In the genomic region with DNA sequence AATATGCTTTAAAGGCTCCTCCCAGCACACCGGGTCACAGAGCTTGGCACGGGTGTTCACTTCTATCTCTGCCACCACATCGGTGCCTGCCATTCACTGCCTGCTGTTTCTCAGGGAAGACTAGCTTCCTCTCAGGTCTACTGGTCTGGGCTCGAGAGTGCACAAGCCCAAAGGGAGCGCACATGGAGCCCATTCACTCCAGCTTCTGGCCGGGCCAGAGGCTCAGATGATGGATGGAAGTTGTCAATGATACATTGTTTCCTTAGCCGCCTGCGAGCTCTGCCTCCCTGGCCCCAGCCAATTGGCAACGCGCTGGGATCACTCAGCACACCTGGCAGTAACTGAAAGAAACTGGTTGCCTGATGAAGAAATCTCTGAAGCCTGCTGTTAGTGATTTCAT, we compare ENCODE assay signal across 15 mouse cellular contexts.
DNase-seq lines count a peak whose midpoint lies in the region; ATAC-seq and TF ChIP-seq lines count a peak whose summit lies in the region.
"Had no signal": no experiment of that assay in that cellular context is flagged by ENCODE, and none has a peak within 500 bp of the region (broad histone marks: within the 10 kb centered on the region; RNA-seq: fewer than 3 reads in every experiment).

No protein-coding gene starts in this region.

- H3K36me3 ChIP-seq in testis, adult 2 months (ENCODE audit: control insufficient read depth, insufficient read depth, low read length): no peaks in the 10 kb centered on the region
- no peaks in the 10 kb centered on the region for H3K36me3 ChIP-seq in limb, embryonic 11.5 days (ENCODE audit: control insufficient read depth, insufficient read depth, low read length)
- H3K36me3 ChIP-seq: liver, embryonic 12.5 days; midbrain, embryonic 15.5 days had no signal

- H3K9ac ChIP-seq in limb, embryonic 11.5 days (ENCODE audit: low read length): no peak overlapping the region
- H3K9ac ChIP-seq: heart, embryonic 15.5 days; liver, embryonic 12.5 days; midbrain, embryonic 15.5 days had no signal

- peak overlapping the region; percentile 79 for H3K4me3 ChIP-seq in testis, adult 2 months (ENCODE audit: control insufficient read depth, low read depth, low read length)
- no peak overlapping the region for H3K4me3 ChIP-seq in limb, embryonic 11.5 days (ENCODE audit: low read depth, low read length)
- H3K4me3 ChIP-seq: erythroblast, embryonic 14.5 days; heart, embryonic 15.5 days; liver, embryonic 12.5 days; midbrain, embryonic 15.5 days had no signal

- DNase-seq in testis, postnatal 10 days (ENCODE audit: low spot score): no peak
- peak; percentile 70 for DNase-seq in forelimb bud, embryonic 11.5 days (ENCODE audit: low read depth, low spot score)
- peak; percentile 61 for DNase-seq in limb, embryonic 11.5 days (ENCODE audit: low spot score)
- DNase-seq in layer of hippocampus, postnatal 25 days (ENCODE audit: extremely low spot score in 1 of 2, low spot score in 1 of 2): no peak
- DNase-seq in right cerebral cortex, adult 18-20 months: no peak
- DNase-seq in thymus, postnatal 4 days: no peak
- DNase-seq: cerebellum, postnatal 14 days; gastrocnemius, postnatal 10 days; kidney, postnatal 10 days had no signal

- 39% methylated on average over 10 of the region's 10 CpGs for WGBS in limb, embryonic 11.5 days

- no peaks in the 10 kb centered on the region for H3K9me3 ChIP-seq in limb, embryonic 11.5 days (ENCODE audit: control insufficient read depth, low read length)
- H3K9me3 ChIP-seq: heart, embryonic 15.5 days; liver, embryonic 12.5 days; midbrain, embryonic 15.5 days had no signal

- peak; percentile 79; the same call in 1 of the 2 replicates for ATAC-seq in limb, embryonic 11.5 days (ENCODE audit: insufficient number of reproducible peaks, low FRiP score, low TSS enrichment, low read depth)
- ATAC-seq: intestine, embryonic 16.5 days; liver, embryonic 12.5 days; midbrain, embryonic 15.5 days had no signal

- H3K4me2 ChIP-seq in limb, embryonic 11.5 days (ENCODE audit: low read depth, severe bottlenecking): no peak overlapping the region
- H3K4me2 ChIP-seq: heart, embryonic 15.5 days; liver, embryonic 12.5 days; midbrain, embryonic 15.5 days had no signal

- H3K27ac ChIP-seq in testis, adult 2 months (ENCODE audit: control insufficient read depth, insufficient read depth, low read depth, low read length): peak overlapping the region; percentile 16
- H3K27ac ChIP-seq in limb, embryonic 11.5 days (replicated peaks; ENCODE audit: low read depth, low read length): peak overlapping the region; percentile 43
- H3K27ac ChIP-seq: heart, embryonic 15.5 days; liver, embryonic 12.5 days; midbrain, embryonic 15.5 days had no signal

- TF ChIP-seq POLR2A in testis, adult 2 months (IDR thresholded peaks at IDR 0.05; ENCODE audit: control insufficient read depth, low read depth, low read length): no peak; the same call in 1 of the 2 replicates

- no peak for TF ChIP-seq CTCF in testis, adult 2 months (IDR thresholded peaks at IDR 0.05; ENCODE audit: control insufficient read depth, insufficient read depth, insufficient replicate concordance, low read depth, low read length)

- no peaks in the 10 kb centered on the region for H3K27me3 ChIP-seq in testis, adult 2 months (ENCODE audit: control insufficient read depth, insufficient read depth, low read length)
- H3K27me3 ChIP-seq in limb, embryonic 11.5 days (ENCODE audit: control insufficient read depth, insufficient read depth, low read length): no peaks in the 10 kb centered on the region
- H3K27me3 ChIP-seq: heart, embryonic 15.5 days; midbrain, embryonic 15.5 days had no signal

- peaks cover 2% of the 10 kb centered on the region; the same call in 1 of the 2 replicates for H3K4me1 ChIP-seq in testis, adult 2 months (ENCODE audit: control insufficient read depth, insufficient read depth, low read length)
- H3K4me1 ChIP-seq in limb, embryonic 11.5 days (ENCODE audit: control insufficient read depth, insufficient read depth, low read length): peaks cover 21% of the 10 kb centered on the region
- H3K4me1 ChIP-seq: liver, embryonic 12.5 days had no signal

Comparison
In these comparisons a context has a peak if more than half of its experiments do, and no peak if none do; other contexts are left out.
1. DNase-seq: peak in forelimb bud, embryonic 11.5 days (single experiment) and limb, embryonic 11.5 days (single experiment); none in testis, postnatal 10 days (single experiment), layer of hippocampus, postnatal 25 days (0 of 2), right cerebral cortex, adult 18-20 months (single experiment) and thymus, postnatal 4 days (single experiment).